Mouse (Mus musculus) left cerebral cortex, postnatal 4 days (tissue): ENCODE measurements around the gene Defb36. TPM values are rescaled to one million over a fixed set of nuclear protein-coding genes. Genes with fewer than 3 reads are reported as not detected.

Experiments used
- DNase-seq: peaks from one replicate; pipeline ENCODE4 v3.0.0-alpha.2; 2022
- intact Hi-C: fragments of 180-260 bp; cut with DNase I; formaldehyde crosslinking; loops from one replicate; pipeline ENCODE4 v1.15.1; 2025
- total RNA-seq, 2 experiments: library from RNA; stranded (reverse); gene quantifications; 2 replicates each; pipeline ENCODE4 v1.2.3; 2021

The Defb36 gene
- total RNA-seq, 2 experiments from 2014 or later: not detected

DNA sequence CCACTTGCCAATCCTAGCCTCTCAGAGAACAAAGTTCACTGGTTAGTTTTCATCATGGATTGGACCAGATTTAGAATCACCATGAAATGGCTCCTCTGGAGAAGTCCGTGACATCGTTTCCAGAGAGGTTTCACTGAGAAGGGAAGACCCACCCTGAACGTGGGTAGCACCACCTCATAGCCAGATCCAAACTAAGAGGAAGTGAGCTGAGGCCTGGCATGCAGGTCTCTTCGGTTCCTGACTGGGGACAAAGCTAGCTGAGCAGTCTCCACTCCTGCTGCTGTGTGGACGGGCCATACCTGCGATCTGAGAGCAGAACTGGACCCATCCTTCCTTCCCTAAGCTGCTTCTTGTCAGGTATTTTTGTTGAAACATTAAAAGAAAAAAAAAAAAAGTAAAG is 57.0 kb downstream of the Defb36 start:
- intact Hi-C loops: no loop called here
- no peak for DNase-seq

Other genes starting within 250 kb of the Defb36 start
- gene Nrsn2, start 227.7 kb upstream of the Defb36 start, total RNA-seq: 10 to 100 TPM; 18.7 to 27.1 TPM
- gene Sox12, start 206.3 kb upstream of the Defb36 start, total RNA-seq: 100 to 1,000 TPM; 102 to 105 TPM
- 10 to 100 TPM; 12.5 to 13.8 TPM for gene Zcchc3, start 189.3 kb upstream of the Defb36 start, total RNA-seq
- 1 to 10 TPM; 2.6 to 3.1 TPM for gene 6820408C15Rik, start 188.7 kb upstream of the Defb36 start, total RNA-seq
- gene Defb23, start 139.7 kb upstream of the Defb36 start, total RNA-seq: not detected
- gene Defb20, start 127.3 kb upstream of the Defb36 start, total RNA-seq: not detected
- gene Defb22, start 114.2 kb upstream of the Defb36 start, total RNA-seq: not detected
- not detected for gene Defb26, start 92.6 kb upstream of the Defb36 start, total RNA-seq
- gene Defb28, start 86.1 kb upstream of the Defb36 start, total RNA-seq: not detected
- gene Defb29, start 64.2 kb upstream of the Defb36 start, total RNA-seq: not detected
- not detected for gene Gm17416, start 35.0 kb upstream of the Defb36 start, total RNA-seq
- not detected for gene Defb21, start 31.6 kb upstream of the Defb36 start, total RNA-seq
- gene Defb19, start 24.0 kb upstream of the Defb36 start, total RNA-seq: not detected
- not detected for gene Defb45, start 4.9 kb upstream of the Defb36 start, total RNA-seq
- not detected for gene Defb25, start 18.7 kb downstream of the Defb36 start, total RNA-seq
- gene Rem1, start 22.6 kb downstream of the Defb36 start, total RNA-seq: under 1 TPM; 0.62 to 0.86 TPM
- gene H13, start 65.1 kb downstream of the Defb36 start, total RNA-seq: 100 to 1,000 TPM; 149 to 160 TPM
- gene Mcts2, start 82.7 kb downstream of the Defb36 start, total RNA-seq: 10 to 100 TPM; 30.4 to 32.5 TPM
- gene Id1, start 131.9 kb downstream of the Defb36 start, total RNA-seq: 10 to 100 TPM; 25.6 to 27.6 TPM
- 1 to 10 TPM; 1.7 to 1.9 TPM for gene Cox4i2, start 149.8 kb downstream of the Defb36 start, total RNA-seq
- gene Bcl2l1, start 227.4 kb downstream of the Defb36 start, total RNA-seq: 100 to 1,000 TPM; 113 to 116 TPM
- gene Tpx2, start 243.6 kb downstream of the Defb36 start, total RNA-seq: 10 to 100 TPM in 1 of 2 experiments, 1 to 10 TPM in 1; 9.8 to 11.0 TPM